Mouse (Mus musculus): ENCODE measurements at regions not wholly inside any gene's neighbourhood (a gene's known extent, or its start where the extent isn't known, plus 50 kb on each side); places are given as distances from the start of the nearest gene placed in this dataset.
"Not testable (repeated sequence)": the region's sequence is repeated elsewhere in the genome, so short reads cannot be mapped to it uniquely, and the experiment has no call there.

- no peak for DNase-seq
These were observed 101.8 kb upstream of the Plcl2 start for GRCm38 (mm10) chr17:50407249-50407990.

- no peak for DNase-seq
These were observed 100.6 kb upstream of the Plcl2 start for GRCm38 (mm10) chr17:50408581-50408980.

- DNase-seq, result no peak
These were observed 99.9 kb upstream of the Plcl2 start for GRCm38 (mm10) chr17:50409271-50409670.

DNA sequence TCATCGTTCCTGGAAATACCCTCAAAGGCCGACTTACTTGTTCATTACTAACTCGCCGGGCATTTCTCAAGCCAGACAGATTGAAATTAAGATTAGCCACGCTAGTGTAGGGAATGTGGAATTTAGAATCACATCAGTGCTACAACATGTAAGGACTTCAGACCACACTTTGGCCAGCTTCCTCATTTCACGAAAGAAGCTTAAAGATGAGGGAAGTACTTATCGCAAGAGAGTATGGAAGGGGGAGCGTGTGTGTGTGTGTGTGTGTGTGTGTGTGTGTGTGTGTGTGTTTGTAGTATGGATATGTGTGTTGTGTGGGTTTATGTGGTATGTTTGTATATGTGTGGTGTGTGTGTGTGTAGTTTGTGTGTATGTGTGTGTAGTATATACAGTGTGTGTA, 99.3 kb upstream of the Plcl2 start:
- no peak for DNase-seq

- DNase-seq, result no peak
These were observed 98.9 kb upstream of the Plcl2 start for GRCm38 (mm10) chr17:50410296-50410695.

- DNase-seq, result no peak
These were observed 96.8 kb upstream of the Plcl2 start for GRCm38 (mm10) chr17:50412446-50412845.

GRCm38 (mm10) chr17:50413916-50414315, 95.3 kb upstream of the Plcl2 start:
- DNase-seq, result no peak

DNA sequence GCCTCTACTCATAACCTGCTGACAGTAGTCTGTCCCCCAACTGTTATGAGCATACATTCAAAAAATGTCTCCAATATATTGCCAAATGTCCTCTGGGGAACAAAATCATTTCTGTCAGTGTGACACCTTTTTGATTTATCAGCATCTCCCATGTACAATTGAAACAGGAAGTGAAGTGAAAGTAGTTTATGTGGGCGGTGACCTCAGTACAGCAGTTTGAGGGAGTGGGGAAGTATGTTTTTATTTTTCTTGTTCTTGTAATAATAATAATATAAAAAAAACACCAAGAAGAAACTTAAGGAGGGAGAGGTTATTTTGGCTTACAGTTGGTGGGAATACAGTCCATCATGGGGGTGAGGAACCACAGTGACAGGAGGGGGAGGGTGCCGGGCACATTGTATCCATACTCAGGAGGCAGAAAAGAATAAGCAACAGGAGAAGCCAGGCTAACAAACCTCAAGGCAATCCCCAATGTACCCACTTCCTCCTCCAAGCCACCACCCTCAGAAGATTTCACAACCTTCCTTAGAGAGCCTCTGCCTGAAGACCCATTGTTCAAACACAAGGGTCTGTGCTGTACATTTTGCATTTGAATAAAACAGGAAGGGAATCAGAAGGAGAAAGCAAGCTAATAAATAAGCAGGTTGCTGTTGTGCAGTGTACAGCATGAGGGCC, 93.7 kb upstream of the Plcl2 start:
- DNase-seq, result no peak

GRCm38 (mm10) chr17:50416119-50416518, 93.1 kb upstream of the Plcl2 start:
- no peak for DNase-seq

DNA sequence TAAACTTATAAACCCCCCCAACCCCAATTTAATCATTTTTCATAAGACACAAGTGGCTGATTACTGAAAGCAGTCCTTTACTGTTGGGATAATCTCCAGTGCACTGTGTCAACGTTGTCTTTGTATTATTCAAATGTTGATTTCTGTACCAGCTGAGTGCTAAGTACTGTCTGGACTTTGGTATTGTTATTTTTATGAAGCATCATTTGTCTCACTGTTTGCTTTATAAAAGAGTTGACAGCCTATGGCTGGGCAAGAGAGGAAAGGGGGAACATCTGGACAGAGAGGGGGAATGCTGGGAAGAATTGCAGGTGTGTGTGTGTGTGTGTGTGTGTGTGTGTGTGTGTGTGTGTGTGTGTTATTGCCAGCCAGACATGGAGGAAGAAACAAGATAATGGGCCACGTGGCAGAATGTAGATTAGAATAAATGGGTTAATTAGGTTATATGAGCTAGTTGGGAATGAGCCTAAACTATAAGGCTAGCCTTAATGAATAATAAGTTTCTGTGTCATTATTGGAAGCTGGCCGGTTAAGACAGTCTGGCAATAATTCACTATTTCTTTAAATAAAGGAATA, 92.6 kb upstream of the Plcl2 start:
- no peak for DNase-seq

DNA sequence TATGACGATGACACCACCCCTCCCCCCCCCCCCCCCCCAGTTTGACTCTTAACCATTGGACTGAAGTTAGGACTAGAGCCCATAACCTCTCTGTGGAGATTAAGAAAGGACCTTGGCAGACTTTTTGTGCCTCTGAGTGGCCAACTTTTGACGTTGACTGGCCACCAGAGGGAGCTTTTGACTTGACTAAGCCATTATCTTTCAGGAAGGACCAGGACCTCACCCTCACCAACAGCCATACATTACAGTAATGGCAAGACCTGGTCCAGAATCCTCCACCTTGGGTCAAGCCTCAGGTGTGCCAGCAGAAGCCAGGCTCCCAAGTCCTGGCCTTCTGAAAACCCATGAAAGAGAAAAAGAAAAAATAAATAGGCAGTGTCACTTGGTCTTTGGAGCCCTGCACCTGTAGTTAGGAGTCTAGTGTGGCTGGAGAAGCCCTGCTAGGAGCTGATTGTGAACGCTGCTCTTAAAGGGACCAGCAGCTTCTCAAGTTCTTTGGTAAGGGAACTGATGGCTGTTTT, 90.3 kb upstream of the Plcl2 start:
- DNase-seq, result peak; percentile 49

GRCm38 (mm10) chr17:50419551-50419950, 89.7 kb upstream of the Plcl2 start:
- not testable (repeated sequence) for DNase-seq

DNA sequence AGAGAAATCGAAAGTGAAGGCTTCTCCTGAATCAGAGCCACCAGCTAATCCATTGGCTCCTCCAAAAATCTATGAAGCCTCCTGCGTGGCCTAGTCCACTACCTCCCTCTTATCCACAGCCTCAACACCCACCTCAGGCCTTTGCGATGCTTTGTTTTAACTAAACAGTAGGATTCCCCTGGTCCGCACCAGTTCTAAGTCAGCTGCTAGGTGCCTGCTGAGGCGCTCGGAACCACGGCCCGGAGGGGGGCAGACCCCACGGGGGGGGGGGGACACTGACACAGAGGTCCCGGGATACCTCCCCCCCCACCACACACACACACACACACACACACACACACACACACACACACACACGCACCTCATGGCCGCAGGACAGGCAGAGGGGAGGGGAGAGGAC, 89.2 kb upstream of the Plcl2 start:
- DNase-seq, result no peak

GRCm38 (mm10) chr17:50420690-50421089, 88.5 kb upstream of the Plcl2 start:
- no peak for DNase-seq

GRCm38 (mm10) chr17:50421476-50421875, 87.7 kb upstream of the Plcl2 start:
- DNase-seq, result no peak

GRCm38 (mm10) chr17:50425110-50425509, 84.1 kb upstream of the Plcl2 start:
- DNase-seq, result no peak

- DNase-seq, result no peak
These were observed 83.7 kb upstream of the Plcl2 start for GRCm38 (mm10) chr17:50425531-50425930.

- DNase-seq, result no peak
These were observed 83.1 kb upstream of the Plcl2 start for GRCm38 (mm10) chr17:50426146-50426545.

GRCm38 (mm10) chr17:50427331-50428003, 81.7 kb upstream of the Plcl2 start:
- DNase-seq, result no peak

- no peak for DNase-seq
These were observed 81.1 kb upstream of the Plcl2 start for GRCm38 (mm10) chr17:50428004-50428560.

GRCm38 (mm10) chr17:50432559-50432958, 76.6 kb upstream of the Plcl2 start:
- peak; percentile 47 for DNase-seq

DNA sequence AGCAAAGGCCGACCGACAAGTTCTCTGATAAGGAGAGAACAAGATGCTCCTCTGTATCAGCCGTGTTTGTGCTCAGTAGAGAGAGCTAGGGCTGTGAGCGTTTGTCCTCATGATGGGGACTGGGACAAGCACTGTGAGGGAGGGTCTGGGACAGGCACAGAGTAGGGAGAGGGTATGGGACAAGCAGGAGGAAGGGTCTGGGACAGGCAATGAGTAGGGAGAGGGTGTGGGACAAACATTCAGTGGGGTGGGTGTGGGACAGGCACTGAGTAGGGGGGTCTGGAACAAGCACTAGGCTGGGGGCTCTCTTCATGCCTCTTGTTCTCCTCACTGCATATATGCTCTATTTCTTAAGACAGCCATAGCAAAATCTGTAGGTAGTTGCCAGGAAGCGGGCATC, 70.2 kb upstream of the Plcl2 start:
- DNase-seq, result no peak

DNA sequence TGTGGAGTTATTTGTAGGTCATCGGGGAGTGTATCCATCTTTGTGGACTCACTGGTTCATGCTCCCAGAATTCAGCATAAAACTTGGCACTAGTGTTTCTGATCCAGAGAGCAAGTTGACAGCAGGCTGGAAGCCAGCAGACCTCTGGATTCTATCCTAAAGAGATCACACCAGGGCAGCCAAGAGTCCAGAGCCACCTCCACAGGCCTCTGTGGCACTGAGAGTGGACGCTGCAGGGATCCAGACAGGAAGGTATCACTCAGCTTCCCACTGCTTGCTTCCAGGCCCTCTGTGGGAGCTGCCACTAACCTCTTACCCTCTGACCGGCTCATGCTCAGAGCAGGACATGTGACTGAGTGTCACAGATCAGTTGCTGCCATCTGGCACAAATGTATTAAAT, 69.8 kb upstream of the Plcl2 start:
- DNase-seq, result peak; percentile 28
